Mouse (Mus musculus) CH12.LX (cell line): ENCODE data around the gene Alg13.

Experiments used
- CTCF ChIP-seq, 2 experiments: IDR thresholded peaks in 1 of 2; conservative IDR thresholded peaks in 1 of 2; 2 replicates each; pipeline ENCODE4 v1.5.1; 2011 to 2012; ENCODE audit warnings: low read depth in 2 of 2, low read length in 2 of 2, improper control_type of control experiment in 1 of 2, inconsistent platforms in 1 of 2, mild to moderate bottlenecking in 1 of 2, moderate library complexity in 1 of 2
- ELF1 ChIP-seq: IDR thresholded peaks from 2 replicates; pipeline ENCODE4 v1.6.1; 2014; ENCODE audit warnings: low read depth, mild to moderate bottlenecking, inconsistent platforms, low read length, improper control_type of control experiment
- EP300 ChIP-seq: IDR thresholded peaks from 2 replicates; pipeline ENCODE4 v1.6.1; 2011; ENCODE audit warnings: low read length, improper control_type of control experiment
- KAT2A ChIP-seq: IDR thresholded peaks from 2 replicates; pipeline ENCODE4 v1.6.1; 2012; ENCODE audit warnings: low read length, improper control_type of control experiment, inconsistent platforms; ENCODE audit not compliant: insufficient replicate concordance
- MYC ChIP-seq: IDR thresholded peaks from 2 replicates; pipeline ENCODE4 v1.6.1; 2011; ENCODE audit warnings: low read depth, mild to moderate bottlenecking, improper control_type of control experiment, low read length
- NRF1 ChIP-seq: IDR thresholded peaks from 2 replicates; pipeline ENCODE4 v1.6.1; 2014; ENCODE audit warnings: low read depth, mild to moderate bottlenecking, inconsistent platforms, low read length, improper control_type of control experiment, moderate library complexity
- PAX5 ChIP-seq: IDR thresholded peaks from 2 replicates; pipeline ENCODE4 v1.6.1; 2012; ENCODE audit warnings: low read length, inconsistent platforms, mixed read lengths
- POLR2A ChIP-seq: IDR thresholded peaks from 2 replicates; pipeline ENCODE4 v1.6.1; 2011; ENCODE audit warnings: low read depth, mild to moderate bottlenecking, improper control_type of control experiment, low read length
- SMC3 ChIP-seq: IDR thresholded peaks from 2 replicates; pipeline ENCODE4 v1.6.1; 2011; ENCODE audit warnings: low read depth, low read length, improper control_type of control experiment

GRCm38 (mm10) chrX:144408036-144408435 is 90.4 kb downstream of the Alg13 start:
- TF ChIP-seq CTCF (conservative IDR thresholded peaks at IDR 0.05 in 1 of 2, IDR thresholded peaks at IDR 0.05 in 1 of 2; ENCODE audit: low read depth in 2 of 2, low read length in 2 of 2) (no peak), KAT2A (no peak), MYC (no peak), ELF1 (no peak), EP300 (no peak), PAX5 (no peak), POLR2A (no peak), NRF1 (no peak), SMC3 (no peak)
